Mouse (Mus musculus): ENCODE results near the gene Olfr828. TPM values are rescaled to one million over a fixed set of nuclear protein-coding genes. Genes with fewer than 3 reads are reported as not detected.

Gene Olfr828
- polyA plus RNA-seq (2016; fragmentation: Nextera tagmentation; extraction: Ambion mirVana) = not detected in 2 replicates

- Histone ChIP-seq H3K9me3 (no peaks in the 10 kb centered on the region), H3K9ac (replicated peaks) (no peak within 1 kb of the TSS), H3K4me3 (no peak within 1 kb of the TSS), H3K27ac (replicated peaks) (no peak within 1 kb of the TSS), H3K36me3 (no peaks in the 10 kb centered on the region), H3K4me1 (no peaks in the 10 kb centered on the region), H3K27me3 (no peaks in the 10 kb centered on the region), H3K4me2 (replicated peaks) (no peak within 1 kb of the TSS)
- ATAC-seq (ENCODE audit: low FRiP score, low read depth) = no peak
Measured at GRCm38 (mm10) chr9:18819426-18819825, at the start of gene Olfr828. Gene Olfr828 (minus strand): TSS chr9:18819526.

- 74% methylated on average over 1 of the region's 1 CpGs for WGBS
- no peak for ATAC-seq (ENCODE audit: low FRiP score, low read depth)
- H3K27me3 ChIP-seq = no peaks in the 10 kb centered on the region
Measured at GRCm38 (mm10) chr9:18854633-18855032, 35.3 kb upstream of the Olfr828 start, which contains the start of gene Olfr829. Gene Olfr829 (plus strand): TSS chr9:18854933.

GRCm38 (mm10) chr9:18785316-18785715, 34.0 kb downstream of the Olfr828 start:
- WGBS = 53% methylated on average over 7 of the region's 7 CpGs
- no peaks in the 10 kb centered on the region for H3K36me3 ChIP-seq
- no peak overlapping the region for H3K27ac ChIP-seq (replicated peaks)
- H3K4me1 ChIP-seq = no peaks in the 10 kb centered on the region
- H3K9me3 ChIP-seq = no peaks in the 10 kb centered on the region
- H3K4me2 ChIP-seq (replicated peaks) = no peak overlapping the region
- ATAC-seq (ENCODE audit: low FRiP score, low read depth) = no peak
- no peak overlapping the region for H3K4me3 ChIP-seq
- no peak overlapping the region for H3K9ac ChIP-seq (replicated peaks)
- H3K27me3 ChIP-seq = no peaks in the 10 kb centered on the region

More at GRCm38 (mm10) chr9:18854633-18855032, 35.3 kb upstream of the Olfr828 start, which contains the start of gene Olfr829:
- no peak within 1 kb of the TSS for H3K4me2 ChIP-seq (replicated peaks)
- no peak within 1 kb of the TSS for H3K27ac ChIP-seq (replicated peaks)
- H3K9me3 ChIP-seq = no peaks in the 10 kb centered on the region
- no peaks in the 10 kb centered on the region for H3K36me3 ChIP-seq
- H3K4me1 ChIP-seq = no peaks in the 10 kb centered on the region
- no peak within 1 kb of the TSS for H3K4me3 ChIP-seq
- no peak within 1 kb of the TSS for H3K9ac ChIP-seq (replicated peaks)

- Histone ChIP-seq H3K27me3 (no peaks in the 10 kb centered on the region), H3K4me3 (no peak overlapping the region), H3K9ac (replicated peaks) (no peak overlapping the region), H3K4me1 (no peaks in the 10 kb centered on the region), H3K4me2 (replicated peaks) (no peak overlapping the region), H3K36me3 (no peaks in the 10 kb centered on the region), H3K9me3 (no peaks in the 10 kb centered on the region), H3K27ac (replicated peaks) (no peak overlapping the region)
- peak; percentile 73 for ATAC-seq (ENCODE audit: low FRiP score, low read depth)
- 66% methylated on average over 24 of the region's 24 CpGs for WGBS
Measured at GRCm38 (mm10) chr9:18779476-18779875, 39.9 kb downstream of the Olfr828 start.

GRCm38 (mm10) chr9:18778981-18779380, 40.3 kb downstream of the Olfr828 start:
- Histone ChIP-seq H3K9me3 (no peaks in the 10 kb centered on the region), H3K27ac (replicated peaks) (no peak overlapping the region), H3K9ac (replicated peaks) (no peak overlapping the region), H3K27me3 (no peaks in the 10 kb centered on the region), H3K4me2 (replicated peaks) (no peak overlapping the region), H3K36me3 (no peaks in the 10 kb centered on the region), H3K4me3 (no peak overlapping the region), H3K4me1 (no peaks in the 10 kb centered on the region)
- no peak for ATAC-seq (ENCODE audit: low FRiP score, low read depth)
- 68% methylated on average over 1 of the region's 1 CpGs for WGBS

Other genes starting within 250 kb of the Olfr828 start
- not detected in 2 replicates for gene Muc16, start 145.0 kb downstream of the Olfr828 start, polyA plus RNA-seq (2016; fragmentation: Nextera tagmentation; extraction: Ambion mirVana)
- gene Olfr24, start 55.5 kb downstream of the Olfr828 start, polyA plus RNA-seq (2016; fragmentation: Nextera tagmentation; extraction: Ambion mirVana) = not detected in 2 replicates
- not detected in 2 replicates for gene Olfr829, start 35.4 kb upstream of the Olfr828 start, polyA plus RNA-seq (2016; fragmentation: Nextera tagmentation; extraction: Ambion mirVana)
- gene Olfr830, start 55.2 kb upstream of the Olfr828 start, polyA plus RNA-seq (2016; fragmentation: Nextera tagmentation; extraction: Ambion mirVana) = not detected in 2 replicates
- gene Olfr832, start 117.6 kb upstream of the Olfr828 start, polyA plus RNA-seq (2016; fragmentation: Nextera tagmentation; extraction: Ambion mirVana) = not detected in 2 replicates
- gene Olfr834, start 168.5 kb upstream of the Olfr828 start, polyA plus RNA-seq (2016; fragmentation: Nextera tagmentation; extraction: Ambion mirVana) = not detected in 2 replicates
- not detected in 2 replicates for gene Olfr835, start 213.2 kb upstream of the Olfr828 start, polyA plus RNA-seq (2016; fragmentation: Nextera tagmentation; extraction: Ambion mirVana)

Data from midbrain, embryonic 12.5 days (tissue).